Mouse (Mus musculus): ENCODE data around the gene 4933405L10Rik.

DNA sequence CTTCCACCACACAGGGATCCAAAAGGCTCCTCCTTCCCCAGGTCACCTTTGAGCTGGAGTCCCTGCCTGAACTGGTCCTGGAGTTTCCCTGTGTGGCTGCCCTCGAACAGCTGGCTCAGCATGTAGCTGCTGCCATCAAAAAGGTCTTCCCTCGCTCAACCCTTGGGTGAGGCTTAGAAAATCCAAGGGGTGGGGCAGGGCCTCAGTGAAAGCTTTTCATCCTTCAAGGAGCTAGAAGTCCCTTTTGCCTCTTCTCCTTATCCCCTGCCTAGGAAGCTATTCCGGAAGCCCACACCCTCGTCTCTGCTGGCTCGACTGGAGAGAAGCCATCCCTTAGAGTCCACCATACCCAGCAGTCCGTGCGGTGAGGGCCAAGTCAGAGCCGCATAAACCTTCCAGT is 19.9 kb upstream of the 4933405L10Rik start:
- TF ChIP-seq CTCF (IDR thresholded peaks at IDR 0.05; ENCODE audit: extremely low read depth, insufficient read length, insufficient replicate concordance, low read depth, low read length), result no peak
- TF ChIP-seq POLR2A (IDR thresholded peaks at IDR 0.05; ENCODE audit: low read depth, low read length), result no peak
